ENCODE assay signal across 9 mouse cellular contexts in genomic region chr14:74845661-74846274, GRCm38 (mm10).
DNase-seq lines count a peak whose midpoint lies in the region; ATAC-seq and TF ChIP-seq lines count a peak whose summit lies in the region.
"Had no signal": no experiment of that assay in that cellular context is flagged by ENCODE, and none has a peak within 500 bp of the region (broad histone marks: within the 10 kb centered on the region; RNA-seq: fewer than 3 reads in every experiment).

No protein-coding gene starts in this region.

- H3K9ac ChIP-seq in forebrain, postnatal 0 days = no peak overlapping the region
- H3K9ac ChIP-seq in forebrain, embryonic 11.5 days (ENCODE audit: low read length) = no peak overlapping the region
- no peak overlapping the region for H3K9ac ChIP-seq in kidney, embryonic 14.5 days (ENCODE audit: low read depth, low read length)
- H3K9ac ChIP-seq in intestine, postnatal 0 days (ENCODE audit: low read depth, low read length) = no peak overlapping the region

- H3K9me3 ChIP-seq in forebrain, postnatal 0 days (ENCODE audit: low read length) = no peaks in the 10 kb centered on the region
- H3K9me3 ChIP-seq in forebrain, embryonic 11.5 days (ENCODE audit: control insufficient read depth, low read length) = no peaks in the 10 kb centered on the region
- H3K9me3 ChIP-seq in kidney, embryonic 14.5 days (ENCODE audit: control insufficient read depth, low read length) = no peaks in the 10 kb centered on the region
- H3K9me3 ChIP-seq in intestine, postnatal 0 days (ENCODE audit: control insufficient read depth) = no peaks in the 10 kb centered on the region

- no peaks in the 10 kb centered on the region for H3K27me3 ChIP-seq in forebrain, postnatal 0 days (ENCODE audit: insufficient read depth, low read length)
- H3K27me3 ChIP-seq in forebrain, embryonic 11.5 days (ENCODE audit: control insufficient read depth, insufficient read depth, low read length) = no peaks in the 10 kb centered on the region
- H3K27me3 ChIP-seq in kidney, embryonic 14.5 days (ENCODE audit: control insufficient read depth, insufficient read depth, low read length) = no peaks in the 10 kb centered on the region
- H3K27me3 ChIP-seq in intestine, postnatal 0 days (replicated peaks; ENCODE audit: control insufficient read depth, insufficient read depth, low read length) = no peaks in the 10 kb centered on the region

- H3K4me3 ChIP-seq in forebrain, postnatal 0 days (ENCODE audit: low read depth, low read length) = no peak overlapping the region
- H3K4me3 ChIP-seq in forebrain, embryonic 11.5 days (ENCODE audit: low read depth, low read length) = no peak overlapping the region
- H3K4me3 ChIP-seq in kidney, embryonic 14.5 days (ENCODE audit: low read length) = no peak overlapping the region
- H3K4me3 ChIP-seq in intestine, postnatal 0 days (ENCODE audit: low read depth, low read length) = no peak overlapping the region

- 0 out of 2 replicates have a peak overlapping the region, but pooled peaks have one; percentile 15 for H3K27ac ChIP-seq in forebrain, postnatal 0 days (ENCODE audit: low read depth, low read length)
- H3K27ac ChIP-seq in forebrain, embryonic 11.5 days (ENCODE audit: low read depth, low read length) = no peak overlapping the region
- H3K27ac ChIP-seq in kidney, embryonic 14.5 days (ENCODE audit: low read depth, low read length) = no peak overlapping the region
- no peak overlapping the region for H3K27ac ChIP-seq in intestine, postnatal 0 days (ENCODE audit: low read depth, low read length)

- no peak for ATAC-seq in forebrain, postnatal 0 days
- ATAC-seq in forebrain, embryonic 11.5 days (replicated peaks; ENCODE audit: low FRiP score) = no peak
- 0 out of 2 replicates have a peak, but pooled peaks have one; percentile 25 for ATAC-seq in kidney, embryonic 14.5 days (ENCODE audit: low FRiP score, low TSS enrichment)
- peak; percentile 24 for ATAC-seq in intestine, postnatal 0 days

- H3K4me1 ChIP-seq in forebrain, postnatal 0 days (ENCODE audit: insufficient read depth) = peaks cover 5% of the 10 kb centered on the region; the same call in 1 of the 2 replicates
- no peaks in the 10 kb centered on the region for H3K4me1 ChIP-seq in forebrain, embryonic 11.5 days (replicated peaks; ENCODE audit: control insufficient read depth, insufficient read depth, low read length)
- H3K4me1 ChIP-seq in kidney, embryonic 14.5 days (ENCODE audit: control insufficient read depth, insufficient read depth, low read length) = peaks cover 33% of the 10 kb centered on the region
- 0 out of 2 replicates have a peak, but pooled peaks cover 7% of the 10 kb centered on the region for H3K4me1 ChIP-seq in intestine, postnatal 0 days (replicated peaks; ENCODE audit: control insufficient read depth, insufficient read depth, low read length)

- 33% methylated on average over 2 of the region's 2 CpGs for WGBS in forebrain, postnatal 0 days
- WGBS in forebrain, embryonic 11.5 days = 42% methylated on average over 2 of the region's 2 CpGs
- WGBS in kidney, embryonic 14.5 days = 37% methylated on average over 2 of the region's 2 CpGs
- 11% methylated on average over 2 of the region's 2 CpGs for WGBS in intestine, postnatal 0 days

- no peak overlapping the region for H3K4me2 ChIP-seq in forebrain, postnatal 0 days (ENCODE audit: low read depth)
- no peak overlapping the region for H3K4me2 ChIP-seq in forebrain, embryonic 11.5 days (ENCODE audit: low read depth, low read length, severe bottlenecking)
- 0 out of 2 replicates have a peak overlapping the region, but pooled peaks have one; percentile 12 for H3K4me2 ChIP-seq in kidney, embryonic 14.5 days (replicated peaks; ENCODE audit: low read depth, low read length)
- no peak overlapping the region for H3K4me2 ChIP-seq in intestine, postnatal 0 days (replicated peaks; ENCODE audit: low read depth)

- no peaks in the 10 kb centered on the region for H3K36me3 ChIP-seq in forebrain, postnatal 0 days (ENCODE audit: insufficient read depth)
- no peaks in the 10 kb centered on the region for H3K36me3 ChIP-seq in forebrain, embryonic 11.5 days (ENCODE audit: control insufficient read depth, insufficient read depth, low read length)
- H3K36me3 ChIP-seq in kidney, embryonic 14.5 days (ENCODE audit: control insufficient read depth, insufficient read depth, low read length) = no peaks in the 10 kb centered on the region
- no peaks in the 10 kb centered on the region for H3K36me3 ChIP-seq in intestine, postnatal 0 days (ENCODE audit: control insufficient read depth, insufficient read depth)

- no peak for DNase-seq in forebrain, postnatal 0 days
- DNase-seq in forebrain, embryonic 11.5 days (ENCODE audit: low spot score) = no peak
- no peak for DNase-seq in kidney, adult 18-20 months
- peak; percentile 31 for DNase-seq in CD4-positive helper T cell, adult 2 months (ENCODE audit: low read depth, low spot score)
- no peak for DNase-seq in urinary bladder, adult 2 months (ENCODE audit: low spot score)
- DNase-seq in layer of hippocampus, adult 8-10 months (ENCODE audit: low spot score in 2 of 2) = no peak
- DNase-seq: gastrocnemius, postnatal 36 days had no signal

- no peak for TF ChIP-seq CTCF in forebrain, postnatal 0 days (IDR thresholded peaks at IDR 0.05; ENCODE audit: low read depth)
- no peak for TF ChIP-seq CTCF in intestine, postnatal 0 days (IDR thresholded peaks at IDR 0.05; ENCODE audit: low read depth)

Comparison
In these comparisons a context has a peak if more than half of its experiments do, and no peak if none do; other contexts are left out.
1. ATAC-seq: peak in kidney, embryonic 14.5 days (single experiment) and intestine, postnatal 0 days (single experiment); none in forebrain, postnatal 0 days (single experiment) and forebrain, embryonic 11.5 days (single experiment).